Mouse (Mus musculus): ENCODE measurements around the gene Chrdl2.
"Not testable (repeated sequence)": the region's sequence is repeated elsewhere in the genome, so short reads cannot be mapped to it uniquely, and the experiment has no call there.

The Chrdl2 gene

DNA sequence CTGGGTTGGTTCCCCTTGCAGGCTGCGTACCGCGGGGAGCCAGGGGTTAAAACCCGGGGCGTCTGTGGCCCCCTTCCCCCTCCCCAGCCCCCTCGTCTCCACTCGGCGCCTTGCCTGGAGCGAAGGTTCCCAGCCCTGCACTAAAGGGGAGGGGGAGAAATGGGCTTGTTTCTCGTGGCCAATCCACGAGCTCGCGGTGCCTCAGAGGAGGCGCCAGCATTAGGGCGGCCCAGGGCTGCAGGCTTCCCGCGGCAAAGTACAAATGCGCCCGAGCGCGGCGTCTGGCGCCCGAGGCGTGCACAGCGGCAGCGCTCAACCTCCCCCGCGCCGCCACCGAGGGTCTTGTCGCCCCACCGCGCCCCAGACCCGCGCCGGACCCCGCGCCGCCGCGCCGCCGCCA, at the start of gene Chrdl2:
Chrdl2 (plus strand) TSS at position 383 of the 400 bp plus-strand sequence.
- DNase-seq: no peak

DNA sequence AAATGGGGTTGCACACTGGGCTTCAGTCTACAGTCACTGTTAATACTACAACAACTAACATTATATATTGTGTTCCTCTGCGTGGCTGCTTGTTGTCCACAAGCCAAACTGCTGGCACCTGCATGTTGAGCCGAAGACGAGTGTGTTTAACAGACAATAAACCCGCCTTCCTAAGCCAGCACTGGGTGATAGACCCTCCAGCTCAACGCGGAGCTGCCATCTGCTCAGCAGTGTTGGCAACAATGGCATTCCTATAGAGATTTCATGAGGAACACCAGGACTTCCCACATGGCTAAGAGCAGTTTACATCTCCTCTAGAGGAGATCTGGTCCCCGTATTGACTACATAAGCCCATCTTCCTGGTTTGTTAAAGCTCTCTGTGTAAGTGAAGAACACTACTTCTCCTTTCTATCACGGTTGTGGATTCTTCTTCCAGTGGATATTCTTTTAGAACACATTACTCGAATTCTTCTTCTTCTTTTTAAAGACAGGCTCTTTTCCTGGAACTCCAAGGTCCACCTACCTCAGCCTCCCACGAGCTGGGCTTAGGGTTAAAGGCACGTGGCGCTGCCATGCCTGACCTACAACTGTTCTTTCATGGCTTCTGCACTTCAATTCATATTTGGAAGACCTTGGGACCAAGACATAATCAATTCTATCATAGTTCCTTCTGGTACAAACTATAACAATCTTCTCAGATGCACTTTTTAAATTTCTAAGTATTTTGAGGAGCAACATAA, 48.6 kb upstream of the Chrdl2 start:
- DNase-seq: no peak

DNA sequence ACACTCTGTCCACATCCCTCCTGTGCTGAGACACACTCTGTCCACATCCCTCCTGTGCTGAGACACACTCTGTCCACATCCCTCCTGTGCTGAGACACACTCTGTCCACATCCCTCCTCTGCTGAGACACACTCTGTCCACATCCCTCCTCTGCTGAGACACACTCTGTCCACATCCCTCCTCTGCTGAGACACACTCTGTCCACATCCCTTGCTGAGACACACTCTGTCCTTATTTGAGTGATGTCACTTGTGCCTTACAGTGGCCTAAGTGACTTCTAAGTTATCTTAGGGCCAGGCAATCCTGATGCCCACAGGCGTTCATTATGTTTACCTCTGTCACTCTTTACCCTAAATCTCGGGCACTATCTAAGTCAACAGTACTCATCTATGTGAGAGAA, 45.4 kb upstream of the Chrdl2 start:
- DNase-seq: not testable (repeated sequence)

DNA sequence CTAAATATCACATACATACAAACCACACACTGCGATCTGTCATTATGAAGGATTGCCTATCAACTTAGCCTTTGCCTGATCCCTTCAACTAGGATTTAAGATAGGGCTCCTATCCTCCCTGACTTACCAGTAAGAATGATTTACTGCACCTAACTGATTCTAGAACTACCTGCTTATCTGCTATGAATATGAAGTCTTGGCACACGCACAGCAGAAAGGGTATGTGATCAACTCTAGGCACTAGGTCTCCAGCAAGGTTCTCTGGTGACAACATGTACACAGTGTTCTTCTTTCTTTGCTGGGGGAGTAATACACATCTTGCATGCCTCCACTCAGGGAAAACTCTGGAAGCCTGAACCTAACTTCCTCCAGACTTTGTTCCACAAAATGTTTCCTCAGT, 44.5 kb upstream of the Chrdl2 start:
- DNase-seq: no peak

DNA sequence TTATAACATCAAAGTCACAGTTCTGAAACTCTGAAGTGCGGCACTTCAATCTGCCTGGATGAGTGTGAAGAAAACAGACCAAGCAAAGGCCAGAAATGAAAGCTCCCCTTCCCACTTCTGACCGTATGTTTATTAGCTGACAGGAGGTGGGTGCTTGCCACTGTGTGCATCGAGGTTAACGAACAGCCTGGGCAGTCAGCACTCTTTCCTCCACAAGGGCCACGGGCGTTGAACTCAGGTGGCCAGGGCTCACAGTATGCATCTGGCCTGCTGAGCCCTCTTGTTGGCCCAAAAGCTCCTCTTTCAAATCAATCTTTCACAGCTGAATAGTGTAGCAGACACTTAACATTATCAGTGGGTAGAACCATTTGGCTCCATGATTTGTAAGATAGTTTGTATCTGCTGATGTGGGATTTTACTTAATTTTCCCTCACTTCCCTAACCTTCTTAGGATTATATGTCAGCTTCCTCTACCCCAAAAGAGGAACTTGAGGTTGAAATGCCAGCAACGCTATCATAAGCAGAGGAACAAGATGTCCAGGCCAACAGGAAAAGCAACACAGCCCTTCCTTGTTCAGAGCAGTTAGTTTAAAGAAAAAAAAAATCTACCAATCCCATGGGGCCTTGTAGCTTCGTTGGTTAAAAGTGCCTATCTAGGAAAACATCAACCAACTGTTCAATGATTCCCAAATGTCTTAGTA, 43.3 kb upstream of the Chrdl2 start:
- no peak for DNase-seq

DNA sequence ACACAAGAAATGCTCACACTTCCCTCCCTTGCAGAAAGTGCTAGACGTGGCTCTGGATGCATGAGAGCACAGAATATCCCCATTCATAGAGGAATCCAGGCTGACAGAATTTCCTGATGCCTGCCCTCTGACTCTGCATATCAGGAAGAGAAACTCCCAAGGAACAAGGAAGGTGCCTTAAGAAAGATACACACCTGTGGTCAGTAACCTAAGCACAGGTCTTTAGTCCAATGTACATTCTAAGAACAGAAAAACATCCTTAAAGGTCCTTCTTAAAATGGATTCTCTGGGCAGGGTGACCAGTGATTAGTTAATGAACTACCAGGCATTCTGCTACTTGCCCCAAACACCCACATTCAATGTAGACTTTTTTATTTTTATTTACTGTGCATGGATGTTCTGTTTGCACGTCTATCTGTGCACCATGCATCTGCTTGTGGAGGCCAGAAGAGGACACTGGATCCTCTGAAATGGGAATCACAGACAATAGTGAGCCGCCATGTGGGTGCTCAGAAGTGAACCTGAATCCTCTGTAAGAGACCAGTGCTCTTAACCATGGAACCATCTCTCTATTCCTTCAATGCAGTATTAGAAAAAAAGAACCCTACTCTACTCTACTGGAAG, 42.6 kb upstream of the Chrdl2 start:
- DNase-seq: no peak

DNA sequence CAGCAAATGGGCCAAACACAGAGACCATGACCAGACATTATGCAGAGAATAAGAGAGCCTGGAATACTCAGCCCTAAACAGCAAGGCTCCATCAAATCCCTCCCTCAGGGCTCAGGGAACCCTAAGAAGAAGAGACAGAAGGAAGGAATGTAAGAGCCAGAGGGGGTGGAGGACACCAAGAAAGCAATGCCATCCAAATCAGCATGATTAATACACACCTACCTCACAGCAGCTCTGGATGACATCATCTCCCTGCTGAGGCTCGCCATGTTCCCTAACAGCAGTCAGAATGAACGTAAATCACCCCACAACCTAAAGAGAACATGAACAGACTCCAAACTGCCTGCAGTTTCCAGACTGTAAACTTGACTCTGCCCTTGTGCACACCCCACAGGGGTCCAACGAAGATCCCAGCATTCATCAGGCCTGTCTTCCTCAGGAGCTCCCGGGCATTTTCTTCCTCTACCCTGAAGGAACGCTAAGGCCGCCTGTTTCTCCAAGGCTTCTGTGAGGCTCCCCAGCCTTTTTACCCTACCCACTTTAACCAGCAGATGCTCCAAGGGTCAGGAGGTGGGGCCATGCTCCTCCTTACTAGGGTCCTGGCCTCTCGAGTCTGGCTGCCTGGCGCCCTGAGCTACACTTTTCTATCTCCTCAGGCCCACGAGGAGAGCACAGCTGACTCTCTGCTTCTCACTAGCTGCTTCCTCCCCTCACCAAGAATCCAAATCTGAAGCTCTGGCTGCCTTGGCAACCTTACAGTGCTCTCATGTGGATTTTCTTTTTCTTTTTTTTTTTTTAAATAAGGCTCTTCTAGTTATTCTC, 40.7 kb upstream of the Chrdl2 start:
- DNase-seq: peak; percentile 74

DNA sequence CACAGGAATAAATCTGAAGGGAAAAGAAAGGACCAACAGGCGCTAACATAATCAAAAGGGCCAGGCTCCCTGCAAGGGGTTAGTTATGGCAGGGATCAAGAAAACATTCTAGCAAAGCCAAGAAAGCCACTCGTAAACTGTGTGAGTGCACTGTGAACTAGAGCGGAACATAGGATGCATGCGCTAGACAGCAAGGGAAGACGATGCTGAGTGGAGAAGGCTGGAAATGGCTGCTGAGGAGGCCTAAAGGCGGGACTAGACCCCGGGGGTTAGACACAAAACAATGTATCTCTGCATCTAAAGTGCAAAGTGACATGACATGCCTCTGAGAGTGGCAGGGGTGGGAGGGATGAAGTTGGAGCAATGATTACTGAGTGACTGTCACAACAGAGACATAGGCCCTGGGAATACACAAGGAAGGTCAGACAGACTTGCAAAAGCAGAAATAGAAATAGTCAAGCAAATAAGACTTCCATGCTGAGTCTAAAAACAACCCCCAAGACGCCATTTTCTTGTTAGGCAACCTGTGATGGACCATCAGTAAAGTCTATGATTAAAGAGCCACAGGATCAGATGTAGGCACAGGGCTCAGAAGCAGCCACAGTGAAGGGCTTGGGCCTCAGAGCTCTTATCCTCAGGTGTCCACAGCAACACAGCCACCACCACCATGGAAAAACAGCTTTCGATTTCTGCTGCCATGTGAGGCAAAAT, 39.8 kb upstream of the Chrdl2 start:
- no peak for DNase-seq

DNA sequence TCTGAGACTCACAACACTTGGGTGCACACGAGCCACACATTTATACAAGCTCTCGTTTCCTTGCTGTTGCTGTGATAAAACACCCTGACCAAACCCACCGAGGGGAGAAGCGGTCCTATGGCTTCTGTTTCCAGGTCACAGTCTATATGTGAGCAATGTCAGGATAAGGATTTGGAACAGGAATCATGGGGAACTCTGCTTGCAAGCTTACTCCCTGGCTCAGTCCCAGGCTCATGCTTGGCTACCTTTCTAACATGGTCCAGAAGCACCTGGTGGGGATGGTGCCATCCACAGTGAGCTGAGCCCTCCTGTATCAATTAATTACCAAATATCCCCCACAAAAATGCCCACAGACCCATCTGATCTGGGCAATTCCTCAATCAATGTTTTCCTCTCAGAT, 36.8 kb upstream of the Chrdl2 start:
- DNase-seq: no peak

DNA sequence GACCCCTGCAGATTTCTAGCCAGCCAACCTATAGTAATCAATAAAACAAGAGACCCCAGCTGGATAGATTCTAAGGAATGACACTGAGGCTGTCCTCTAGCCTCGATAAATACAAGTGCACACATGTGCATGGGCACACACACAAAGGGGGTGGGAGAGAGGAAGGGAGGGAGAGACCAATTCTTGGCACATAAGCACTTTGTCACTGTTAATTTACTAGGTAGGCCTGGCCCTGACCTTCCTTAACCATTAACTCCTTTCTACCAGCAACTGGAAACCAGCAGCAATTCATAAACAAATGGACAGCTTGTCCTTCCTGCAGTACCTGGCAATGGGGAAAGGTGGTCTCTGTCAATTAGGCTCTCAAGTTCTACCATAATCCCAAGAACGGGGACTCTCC, 34.0 kb upstream of the Chrdl2 start:
- DNase-seq: no peak

DNA sequence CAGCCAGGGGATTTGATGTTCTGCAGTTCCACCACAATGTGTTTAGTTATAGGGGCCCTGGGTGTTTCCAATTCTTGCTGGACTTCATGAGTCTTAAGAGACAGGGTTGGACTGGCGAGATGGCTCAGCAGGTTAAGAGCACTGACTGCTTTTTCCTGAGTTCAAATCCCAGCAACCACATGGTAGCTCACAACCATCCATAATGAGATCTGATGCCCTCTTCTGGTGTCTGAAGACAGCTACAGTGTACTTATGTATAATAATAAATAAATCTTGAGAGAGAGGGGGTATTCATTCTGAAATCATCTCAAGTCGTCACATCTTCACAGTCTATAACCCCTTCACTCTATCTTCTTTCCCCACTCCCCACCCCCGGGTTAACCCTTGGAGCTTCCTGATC, 33.1 kb upstream of the Chrdl2 start:
- not testable (repeated sequence) for DNase-seq

DNA sequence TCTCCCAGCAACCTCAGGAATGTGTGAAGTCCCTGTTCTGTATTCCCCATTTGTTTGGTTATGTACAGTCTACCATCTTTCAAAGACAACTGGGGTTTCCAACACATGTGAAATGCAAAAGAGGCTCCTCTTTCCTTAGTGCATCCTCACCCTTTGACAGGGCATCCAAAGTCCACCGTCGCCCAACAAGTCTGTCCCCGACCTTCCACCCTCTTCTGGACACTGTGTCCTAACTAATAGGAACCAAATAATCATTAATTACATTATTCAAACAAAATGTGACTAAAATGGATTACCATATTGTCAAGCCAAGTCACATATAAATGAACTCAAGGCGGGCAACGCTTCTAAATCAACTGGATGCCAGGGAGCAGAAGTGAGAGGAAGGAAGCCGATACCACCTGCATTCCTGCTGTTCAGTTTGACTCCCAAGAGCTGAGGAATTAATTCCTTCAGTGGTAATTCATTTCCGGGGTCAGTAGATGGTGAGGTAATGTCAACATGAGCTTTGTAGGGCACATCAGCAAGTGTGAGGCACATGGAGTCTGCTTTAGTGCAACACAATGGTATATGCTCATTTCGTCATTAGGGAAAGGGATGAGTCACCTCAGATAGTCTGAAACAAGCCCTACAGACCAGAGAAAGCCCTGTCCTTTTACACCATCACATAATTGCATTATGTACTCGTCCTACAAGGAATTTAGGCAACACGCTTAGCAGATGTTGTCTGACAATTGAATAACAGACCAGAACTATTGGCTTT, 31.6 kb upstream of the Chrdl2 start:
- no peak for DNase-seq

DNA sequence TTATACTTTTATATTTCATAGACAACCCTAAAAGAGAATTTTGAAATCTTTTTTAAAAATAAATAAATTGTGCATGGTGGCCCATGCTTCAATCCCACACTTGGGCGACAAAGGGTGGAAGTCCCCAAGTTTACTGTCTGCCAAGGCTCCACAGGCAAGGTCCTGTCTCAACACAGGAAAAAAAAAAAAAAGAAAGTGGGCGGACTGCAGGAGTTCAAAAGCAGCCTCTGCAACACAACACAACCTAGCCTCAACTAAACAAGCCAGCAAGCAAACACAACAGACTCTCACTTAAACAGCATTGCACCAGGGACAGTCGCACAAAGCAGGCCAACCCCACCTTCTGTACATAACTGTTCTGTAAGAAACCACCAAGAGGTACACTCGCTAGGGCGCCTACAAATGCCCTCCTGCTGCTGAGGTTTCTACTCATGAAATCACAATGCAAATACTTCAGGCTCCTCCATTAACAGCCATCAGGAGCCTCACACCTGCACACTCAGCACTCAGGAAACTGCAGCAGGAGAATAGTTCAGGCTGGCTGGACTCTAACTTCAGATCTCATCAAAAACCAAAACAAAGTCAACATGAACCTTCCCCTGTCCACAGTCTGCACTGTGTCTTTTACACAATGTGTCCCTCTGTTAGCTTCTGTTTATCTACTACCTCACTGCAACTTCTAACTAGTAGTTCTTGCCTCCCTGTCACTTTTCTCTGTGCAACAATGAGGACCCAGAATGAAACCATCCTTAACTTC, 30.0 kb upstream of the Chrdl2 start:
- DNase-seq: no peak

DNA sequence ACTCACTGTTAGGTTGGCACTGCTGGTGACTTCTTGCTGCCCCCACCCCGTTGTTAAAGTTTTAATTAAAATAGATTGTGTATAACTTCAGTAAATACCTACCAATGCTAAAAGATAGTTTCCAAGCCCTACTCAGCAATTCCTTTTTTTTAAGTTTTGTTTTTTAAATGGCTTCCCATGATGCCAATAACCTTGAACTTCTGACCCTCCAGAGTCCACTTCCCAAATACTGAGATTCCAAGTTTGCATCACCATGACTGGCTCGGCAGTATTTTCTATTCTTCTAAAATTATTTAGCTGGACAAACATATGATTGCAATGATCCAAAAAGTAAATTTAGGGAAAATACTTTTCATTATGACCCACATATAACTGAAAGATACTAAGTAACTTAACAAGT, 27.9 kb upstream of the Chrdl2 start:
- no peak for DNase-seq

DNA sequence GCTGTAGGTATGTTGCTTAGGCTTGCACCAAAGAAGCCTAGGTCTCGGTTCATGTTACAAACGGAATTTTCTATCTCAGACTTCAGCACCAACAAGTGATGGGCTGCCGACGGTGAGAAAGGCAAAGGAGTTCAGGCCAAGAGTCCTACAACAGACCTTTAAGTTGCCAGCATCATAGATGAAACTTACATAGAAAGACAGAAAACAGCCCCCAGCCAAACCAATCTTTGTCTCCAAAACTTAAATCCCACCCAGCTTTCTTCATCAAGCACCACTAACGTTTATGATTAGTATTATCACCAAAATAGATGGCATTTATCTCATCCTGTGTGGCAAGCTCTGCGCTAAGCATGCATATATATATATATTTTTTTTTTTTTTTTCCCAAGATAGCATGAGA, 26.9 kb upstream of the Chrdl2 start:
- DNase-seq: no peak

DNA sequence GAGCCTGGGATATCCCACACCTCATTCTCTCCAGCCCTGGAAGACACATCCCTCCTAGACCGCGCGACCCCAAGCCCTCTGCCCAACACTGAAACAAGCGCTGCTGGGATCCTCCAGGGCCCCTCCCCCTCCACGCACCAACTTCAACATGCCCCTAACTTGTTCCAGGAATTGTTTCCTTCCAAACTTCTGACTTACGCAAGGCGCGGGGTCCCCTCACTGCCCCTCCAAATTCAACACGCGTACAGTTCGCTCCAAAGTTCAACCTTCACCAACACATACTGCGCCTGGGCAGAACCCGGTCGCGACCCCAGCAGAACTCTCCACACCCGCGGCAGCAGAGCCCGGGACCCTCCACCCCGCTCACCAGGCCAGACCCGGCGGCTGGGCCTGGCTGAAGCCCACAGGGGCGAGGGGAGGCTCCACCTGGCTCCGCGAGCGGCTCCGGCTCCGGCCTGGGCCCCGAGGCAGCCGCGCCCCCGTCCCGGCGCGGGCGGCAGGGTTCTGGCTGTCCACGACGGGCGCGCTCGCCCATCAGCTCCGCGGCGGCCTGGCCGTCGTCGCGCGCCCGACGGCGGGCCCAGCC, 26.3 kb upstream of the Chrdl2 start:
- no peak for DNase-seq

DNA sequence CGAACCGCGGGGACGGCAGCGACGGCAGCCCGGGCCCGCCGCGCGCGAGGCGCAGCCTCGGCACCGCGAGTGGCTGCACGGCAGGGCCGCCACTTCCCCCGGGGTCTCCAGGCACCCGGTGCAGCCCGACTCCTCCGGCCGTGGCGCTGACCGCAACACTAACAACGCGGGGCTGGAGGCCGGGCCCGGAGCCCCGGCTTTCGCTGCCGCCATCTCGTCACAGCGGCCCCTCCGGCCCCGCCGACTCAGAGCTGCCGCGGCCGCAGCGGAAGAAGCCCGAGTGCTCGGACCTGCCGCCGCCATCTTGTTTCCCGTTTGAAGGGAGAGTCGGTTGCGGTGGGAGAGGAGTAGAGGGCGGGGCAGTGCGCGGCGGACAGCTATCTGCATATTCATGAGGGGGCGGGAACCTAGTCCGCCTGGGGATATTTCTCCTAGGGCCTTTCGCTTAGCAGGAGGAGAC, 25.8 kb upstream of the Chrdl2 start, which contains the start of gene Rnf169:
Rnf169 (minus strand) TSS at position 317 of the 460 bp plus-strand sequence.
- peak; percentile 96 for DNase-seq

DNA sequence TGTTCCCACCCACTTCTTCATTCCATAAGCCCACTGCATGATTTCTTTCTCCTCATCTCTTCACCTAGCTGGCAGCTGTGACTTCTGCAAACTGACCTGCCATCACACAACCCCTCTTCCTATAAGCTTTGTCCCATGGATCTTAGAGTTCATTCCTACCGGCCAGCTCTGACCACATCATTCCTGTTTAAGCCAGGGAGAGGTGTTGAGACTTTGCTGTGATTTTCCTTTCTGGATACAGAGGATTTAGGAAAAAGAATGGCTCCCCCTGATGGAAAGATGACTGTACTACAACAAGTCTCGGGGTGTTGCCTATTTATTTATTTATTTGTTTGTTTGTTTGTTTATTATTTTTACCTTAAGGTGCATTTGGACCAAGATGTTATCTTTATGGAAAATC, 24.7 kb upstream of the Chrdl2 start:
- no peak for DNase-seq

DNA sequence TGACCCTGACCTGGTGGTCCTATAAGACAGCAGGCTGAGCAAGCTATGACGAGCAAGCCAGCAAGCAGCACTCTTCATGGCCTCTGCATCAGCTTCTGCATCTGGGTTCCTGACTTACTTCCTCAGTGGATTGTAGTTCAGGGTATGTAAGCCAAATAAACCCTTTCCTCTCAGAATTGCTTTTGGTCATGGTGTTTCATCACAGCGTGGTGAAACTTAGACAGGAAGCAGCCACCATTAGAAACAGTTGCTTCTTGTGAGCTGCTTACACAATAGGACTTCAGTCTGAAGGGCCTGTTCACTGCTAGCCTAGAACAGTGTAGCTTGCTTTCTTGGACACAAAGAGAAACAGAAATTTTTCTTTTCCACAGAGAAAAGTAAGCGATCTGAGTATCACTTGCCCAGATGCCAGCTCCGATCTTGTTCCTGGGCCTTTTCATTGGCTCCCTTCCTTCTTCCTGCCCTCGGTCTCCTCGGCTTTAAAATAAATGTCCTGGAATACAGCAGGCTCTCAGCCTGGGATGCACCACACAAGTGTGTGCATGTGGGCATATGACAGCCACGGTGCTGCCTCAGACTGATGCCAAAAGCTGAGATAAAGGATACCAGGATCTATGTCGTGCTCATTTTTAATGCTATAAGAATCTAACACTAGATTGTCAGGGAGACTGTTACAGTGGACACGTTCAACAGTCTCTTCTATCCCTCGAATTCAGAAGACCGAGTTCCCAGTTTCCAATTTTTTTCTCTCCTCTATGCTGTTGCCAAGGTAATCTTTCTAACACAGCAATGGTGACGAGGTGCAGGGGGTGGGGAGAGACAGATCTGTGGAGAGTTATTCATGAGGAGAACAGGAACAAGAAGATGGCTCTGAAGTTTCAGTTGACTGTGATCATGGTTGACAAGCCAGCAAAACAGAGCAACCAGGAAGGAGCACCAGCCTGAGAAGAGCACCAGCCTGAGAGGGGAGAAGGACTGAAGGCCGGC, 23.4 kb upstream of the Chrdl2 start:
- DNase-seq: peak; percentile 61
